Mouse (Mus musculus) lung, embryonic 14.5 days (tissue): ENCODE data around the gene Clcn7. TPM values are rescaled to one million over a fixed set of nuclear protein-coding genes. Genes with fewer than 3 reads are reported as not detected.

Experiments
- ATAC-seq: fragments of 200-750 bp; cut with Nextera tagmentation; 2 replicates; pipeline ENCODE4 v1.8.0; 2017; ENCODE audit warnings: mild to moderate bottlenecking, moderate TSS enrichment, moderate library complexity; ENCODE audit not compliant: insufficient read depth
- DNase-seq: peaks from one replicate; pipeline ENCODE4 v3.0.0-alpha.2; 2015
- H3K27ac ChIP-seq: fragments of 300-500 bp; sonication (generic); 2 replicates; pipeline ENCODE4 v1.5.1; 2014; ENCODE audit warnings: low read depth, mild to moderate bottlenecking, moderate library complexity
- H3K27me3 ChIP-seq: fragments of 300-500 bp; sonication (generic); 2 replicates; pipeline ENCODE4 v1.6.1; 2014; ENCODE audit warnings: low read length, control low read depth; ENCODE audit not compliant: insufficient read depth
- H3K36me3 ChIP-seq: fragments of 300-500 bp; sonication (generic); 2 replicates; pipeline ENCODE4 v1.6.1; 2014; ENCODE audit warnings: control low read depth; ENCODE audit not compliant: insufficient read depth
- H3K4me1 ChIP-seq: fragments of 300-500 bp; sonication (generic); 2 replicates; pipeline ENCODE4 v1.6.1; 2014; ENCODE audit warnings: antibody characterized with exemption, control low read depth; ENCODE audit not compliant: insufficient read depth
- H3K4me2 ChIP-seq: fragments of 300-500 bp; sonication (generic); 2 replicates; pipeline ENCODE4 v1.6.1; 2014; ENCODE audit warnings: mild to moderate bottlenecking
- H3K4me3 ChIP-seq: fragments of 300-500 bp; sonication (generic); 2 replicates; pipeline ENCODE4 v1.5.1; 2014; ENCODE audit warnings: low read depth, low read length
- H3K9ac ChIP-seq: fragments of 300-500 bp; sonication (generic); 2 replicates; pipeline ENCODE4 v1.6.1; 2014
- H3K9me3 ChIP-seq: fragments of 300-500 bp; sonication (generic); 2 replicates; pipeline ENCODE4 v1.6.1; 2016; ENCODE audit warnings: low read depth, low read length, control low read depth
- CTCF ChIP-seq: IDR thresholded peaks from 2 replicates; pipeline ENCODE4 v1.5.1; 2016; ENCODE audit warnings: antibody characterized with exemption, low read depth
- WGBS: fragments of 180-500 bp; shearing (Covaris S2); extraction: QIAGEN DNeasy Blood & Tissue Kit; methylation state at CpG from one replicate; pipeline ENCODE4 v1.1.7; 2014; 5-methylcytosine and 5-hydroxymethylcytosine counted together
- polyA plus RNA-seq: library from polyadenylated mRNA; unstranded; fragments of >200 nt; fragmentation: Nextera tagmentation; extraction: Ambion mirVana; gene quantifications from 2 replicates; pipeline ENCODE4 v1.2.1, GENCODE M21; 2014

Clcn7 gene
- polyA plus RNA-seq, 1 experiment from 2014 or later, result 23.1 TPM

DNA sequence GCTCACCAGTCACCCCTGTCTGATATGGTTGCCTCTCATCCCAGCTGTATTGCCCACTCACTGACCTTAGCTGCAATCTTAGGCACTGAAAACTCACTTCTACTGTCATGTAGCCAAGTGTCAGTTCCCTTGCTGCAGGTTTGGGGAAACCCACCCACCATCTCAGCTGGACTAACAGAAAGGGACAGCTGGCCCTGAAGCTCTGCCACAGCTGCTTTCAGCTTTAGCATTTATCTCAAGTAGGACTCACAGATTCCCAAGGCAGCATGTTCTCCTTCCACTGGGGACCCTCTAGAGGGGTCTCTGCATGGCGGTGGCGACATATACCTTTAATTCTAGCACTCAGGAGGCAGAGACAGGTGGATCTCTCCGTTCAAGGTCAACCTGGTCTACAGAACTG lies 31.6 kb downstream of the Clcn7 start:
- Histone ChIP-seq H3K27ac (no peak overlapping the region), H3K27me3 (no peaks in the 10 kb centered on the region), H3K9ac (no peak overlapping the region), H3K4me1 (no peaks in the 10 kb centered on the region), H3K9me3 (no peaks in the 10 kb centered on the region), H3K4me3 (no peak overlapping the region), H3K4me2 (no peak overlapping the region), H3K36me3 (peaks cover 20% of the 10 kb centered on the region)
- ATAC-seq, result no peak
- no peak for DNase-seq
- TF ChIP-seq CTCF, result no peak
- 83% methylated on average over 3 of the region's 3 CpGs for WGBS

DNA sequence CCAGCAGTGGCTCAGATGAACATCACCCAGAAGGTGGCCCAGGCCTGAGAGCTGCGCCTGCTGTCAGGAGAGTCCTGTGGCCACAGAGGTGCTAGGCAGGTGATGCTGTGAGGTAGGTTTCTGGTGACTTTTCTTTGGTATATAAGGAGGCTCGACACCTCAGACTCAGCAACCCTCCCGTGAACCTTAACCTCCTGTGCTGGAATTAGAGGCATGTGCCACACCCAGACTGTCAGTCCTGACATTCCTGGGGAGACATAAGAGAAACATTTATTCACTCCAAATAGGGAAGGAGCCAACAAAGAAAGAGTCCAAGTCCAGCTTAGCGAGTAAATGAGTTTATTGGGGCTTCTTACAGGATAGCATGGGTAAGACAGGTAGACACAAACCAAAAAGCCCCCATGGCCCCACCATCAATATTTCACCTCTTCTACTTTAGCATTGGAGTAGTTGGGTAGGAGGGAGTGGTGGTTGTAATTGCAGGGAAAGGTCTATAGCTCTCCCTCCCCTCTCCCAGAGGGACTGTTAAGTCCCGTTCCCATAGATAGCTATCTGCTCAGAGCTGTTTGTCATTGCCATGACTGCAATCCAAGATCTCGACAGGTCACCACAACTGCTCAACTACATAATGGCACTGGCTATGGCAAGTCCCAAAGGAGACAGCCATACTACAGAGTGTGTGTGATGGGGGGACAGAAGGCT lies 32.9 kb downstream of the Clcn7 start:
- H3K27ac ChIP-seq, result no peak overlapping the region
- H3K27me3 ChIP-seq, result no peaks in the 10 kb centered on the region
- ATAC-seq, result no peak
- 45% methylated on average over 6 of the region's 6 CpGs for WGBS
- no peak overlapping the region for H3K9ac ChIP-seq
- no peaks in the 10 kb centered on the region for H3K4me1 ChIP-seq
- no peak for TF ChIP-seq CTCF
- H3K36me3 ChIP-seq, result 0 out of 2 replicates have a peak, but pooled peaks cover 7% of the 10 kb centered on the region
- DNase-seq, result no peak
- no peaks in the 10 kb centered on the region for H3K9me3 ChIP-seq
- no peak overlapping the region for H3K4me2 ChIP-seq
- H3K4me3 ChIP-seq, result no peak overlapping the region

DNA sequence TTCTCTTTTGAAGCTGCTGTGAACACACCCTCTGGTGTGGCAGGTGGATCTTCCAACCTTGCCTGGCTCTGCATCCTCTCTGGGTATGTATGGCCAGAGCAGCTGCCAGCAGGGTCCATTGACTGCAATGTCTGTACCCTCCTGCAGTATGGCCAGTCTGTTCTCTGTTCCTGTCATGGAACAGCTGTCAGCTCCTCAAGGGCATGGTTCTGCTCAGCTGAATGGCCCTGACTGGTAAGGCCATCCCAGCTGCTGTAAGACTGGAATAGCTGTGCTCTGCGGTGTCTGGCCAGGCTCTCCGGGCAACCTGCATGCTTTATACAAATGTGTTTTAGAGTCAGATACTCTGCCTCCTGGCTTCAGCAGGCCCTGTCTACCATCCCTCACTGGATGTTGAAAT lies 36.5 kb downstream of the Clcn7 start:
- no peak for TF ChIP-seq CTCF
- 92% methylated on average over 2 of the region's 2 CpGs for WGBS
- no peak overlapping the region for H3K9ac ChIP-seq
- no peak overlapping the region for H3K4me2 ChIP-seq
- no peak for DNase-seq
- H3K9me3 ChIP-seq, result no peaks in the 10 kb centered on the region
- H3K4me3 ChIP-seq, result no peak overlapping the region
- no peak overlapping the region for H3K27ac ChIP-seq
- ATAC-seq, result no peak
- H3K27me3 ChIP-seq, result no peaks in the 10 kb centered on the region
- H3K4me1 ChIP-seq, result no peaks in the 10 kb centered on the region
- H3K36me3 ChIP-seq, result no peaks in the 10 kb centered on the region

DNA sequence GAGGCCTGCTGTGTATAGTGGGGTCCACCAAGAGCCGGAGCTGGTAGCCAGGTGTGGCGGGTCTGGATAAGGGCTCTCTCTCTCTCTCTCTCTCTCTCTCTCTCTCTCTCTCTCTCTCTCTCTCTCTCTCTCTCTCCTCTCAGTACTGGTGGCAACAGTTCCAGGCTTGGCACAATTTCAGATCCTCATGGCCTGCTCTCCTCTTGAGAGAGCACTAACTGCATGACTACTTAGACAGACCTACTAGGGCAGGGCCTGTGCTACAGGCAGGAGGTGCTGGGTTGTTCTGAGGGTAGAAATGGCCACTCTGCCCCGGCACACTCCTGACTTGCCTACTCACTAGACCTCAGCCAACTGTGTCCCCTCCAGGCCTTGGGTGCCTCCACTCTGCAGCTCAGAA lies 39.4 kb downstream of the Clcn7 start:
- Histone ChIP-seq H3K9ac (no peak overlapping the region), H3K9me3 (no peaks in the 10 kb centered on the region), H3K27me3 (no peaks in the 10 kb centered on the region), H3K4me2 (no peak overlapping the region), H3K27ac (no peak overlapping the region), H3K36me3 (no peaks in the 10 kb centered on the region), H3K4me3 (no peak overlapping the region), H3K4me1 (no peaks in the 10 kb centered on the region)
- TF ChIP-seq CTCF, result no peak
- DNase-seq (no peak), ATAC-seq (no peak)
- 72% methylated on average over 3 of the region's 3 CpGs for WGBS

DNA sequence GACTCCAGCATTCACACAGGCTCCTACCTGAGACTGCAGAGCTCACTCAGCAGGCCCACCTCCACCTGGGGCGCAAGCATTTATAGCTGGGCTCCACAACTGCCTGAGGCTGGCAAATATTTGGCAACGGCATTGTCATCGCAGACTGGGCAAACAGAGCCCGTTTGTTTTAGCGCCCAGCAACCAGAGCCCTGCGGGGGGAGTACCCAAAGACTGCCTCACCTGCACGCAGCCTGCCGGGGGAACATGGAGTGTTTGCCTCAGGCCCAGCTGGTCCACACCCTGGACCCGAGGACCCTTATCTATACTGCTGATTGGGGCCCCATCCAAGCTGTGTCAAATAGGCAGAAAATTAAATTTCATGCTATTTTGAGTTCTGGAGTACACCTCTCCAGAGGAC lies 42.2 kb downstream of the Clcn7 start, which contains the start of gene Gm38655:
Gm38655 (minus strand) TSS at position 61 of the 400 bp plus-strand sequence.
- peak within 1 kb of the TSS; percentile 77 for H3K27ac ChIP-seq
- H3K4me3 ChIP-seq, result no peak within 1 kb of the TSS
- WGBS, result 52% methylated on average over 9 of the region's 9 CpGs
- H3K9me3 ChIP-seq, result no peaks in the 10 kb centered on the region
- peak; percentile 12; the same call in 1 of the 2 replicates for TF ChIP-seq CTCF
- ATAC-seq (peak; percentile 84), DNase-seq (peak; percentile 76)
- H3K4me2 ChIP-seq, result peak within 1 kb of the TSS; percentile 41
- H3K36me3 ChIP-seq, result no peaks in the 10 kb centered on the region
- H3K4me1 ChIP-seq, result no peaks in the 10 kb centered on the region
- H3K9ac ChIP-seq, result no peak within 1 kb of the TSS
- H3K27me3 ChIP-seq, result no peaks in the 10 kb centered on the region

DNA sequence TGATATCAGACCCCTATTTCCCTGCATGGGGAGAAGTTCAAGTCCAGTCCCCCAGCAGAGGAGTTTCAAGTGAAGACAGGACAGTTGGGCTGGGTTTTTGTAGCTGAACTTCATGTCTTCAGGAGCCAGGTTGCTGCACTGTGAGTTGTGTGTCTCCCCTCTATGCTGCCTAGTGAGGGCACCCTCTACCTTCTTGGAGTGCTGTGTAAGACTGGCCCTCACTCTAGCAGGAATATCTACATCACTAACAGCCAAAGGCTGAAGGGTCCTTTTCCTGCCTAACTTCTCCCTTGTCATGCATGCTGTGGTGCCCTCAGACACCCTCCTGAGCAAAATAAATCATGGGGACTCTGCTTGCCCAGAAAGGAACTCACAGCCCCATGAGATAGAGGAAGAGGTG lies 50.0 kb downstream of the Clcn7 start:
- Histone ChIP-seq H3K27me3 (no peaks in the 10 kb centered on the region), H3K4me2 (peak overlapping the region; percentile 95), H3K36me3 (peaks cover 12% of the 10 kb centered on the region), H3K9ac (peak overlapping the region; percentile 89; the same call in 1 of the 2 replicates), H3K4me3 (peak overlapping the region; percentile 96), H3K4me1 (peaks cover 4% of the 10 kb centered on the region; the same call in 1 of the 2 replicates), H3K9me3 (no peaks in the 10 kb centered on the region), H3K27ac (no peak overlapping the region)
- ATAC-seq (no peak), DNase-seq (peak; percentile 8)
- no peak for TF ChIP-seq CTCF

DNA sequence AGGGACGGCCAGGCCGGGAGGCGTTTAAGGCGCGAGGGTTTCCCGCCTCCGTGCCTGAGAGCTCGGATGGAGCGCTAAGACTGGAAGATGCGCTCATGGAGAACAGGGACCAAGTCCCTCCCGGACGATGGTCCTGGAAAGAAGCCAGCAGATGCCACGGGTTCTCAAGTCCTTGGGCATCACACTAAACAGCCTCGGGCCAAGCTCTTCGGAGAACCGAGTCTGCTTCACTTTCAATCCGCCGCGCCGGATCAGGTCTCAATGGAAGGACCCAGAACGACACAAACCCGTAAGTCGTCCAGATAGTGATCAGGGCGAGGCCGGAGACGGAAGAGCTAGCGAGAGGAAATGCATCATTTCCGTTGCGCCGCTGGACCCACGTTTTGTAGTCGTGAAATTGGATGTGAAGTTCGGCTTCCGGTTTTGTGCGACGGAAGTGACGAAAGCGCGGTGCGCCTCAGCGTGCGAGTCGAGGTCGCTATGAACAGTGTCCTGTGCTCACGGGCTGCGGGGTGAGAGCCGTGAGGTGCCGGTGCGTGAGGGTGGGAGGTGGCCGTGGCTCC lies 51.0 kb downstream of the Clcn7 start, which contains the start of gene BC003965:
BC003965 (plus strand) TSS at position 426 of the 563 bp plus-strand sequence.
- ATAC-seq, result peak; percentile 80
- peaks cover 4% of the 10 kb centered on the region; the same call in 1 of the 2 replicates for H3K4me1 ChIP-seq
- no peaks in the 10 kb centered on the region for H3K27me3 ChIP-seq
- peak within 1 kb of the TSS; percentile 96 for H3K4me3 ChIP-seq
- no peaks in the 10 kb centered on the region for H3K9me3 ChIP-seq
- DNase-seq, result peak; percentile 100
- TF ChIP-seq CTCF, result no peak
- peak within 1 kb of the TSS; percentile 92 for H3K27ac ChIP-seq
- under 1% methylated on average over 50 of the region's 50 CpGs for WGBS
- H3K36me3 ChIP-seq, result peaks cover 12% of the 10 kb centered on the region
- H3K9ac ChIP-seq, result peak within 1 kb of the TSS; percentile 89
- H3K4me2 ChIP-seq, result peak within 1 kb of the TSS; percentile 95
